Comparison of ENCODE assay signal across 9 mouse cellular contexts in the genomic region with DNA sequence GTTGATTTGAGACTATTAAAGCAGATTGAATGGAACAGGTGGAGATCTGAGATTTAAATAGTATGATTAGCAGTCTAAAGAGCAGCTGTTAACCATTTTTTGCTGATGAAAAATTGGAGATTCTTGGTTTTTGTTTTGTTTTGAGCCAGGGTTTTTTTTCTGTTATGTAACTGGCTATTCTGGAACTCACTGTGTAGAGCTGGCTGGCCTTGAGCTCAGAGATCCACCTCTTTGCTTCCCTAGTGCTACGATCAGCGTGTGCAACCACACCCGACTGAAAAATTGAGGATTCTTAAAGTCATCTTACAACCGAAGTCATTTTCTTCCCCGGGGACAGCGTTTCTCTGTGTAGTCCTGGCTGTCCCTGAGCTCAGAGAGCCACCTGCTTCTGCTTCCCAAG. TPM values are rescaled to one million over a fixed set of nuclear protein-coding genes. Genes with fewer than 3 reads are reported as not detected.
DNase-seq lines count a peak whose midpoint lies in the region; ATAC-seq and TF ChIP-seq lines count a peak whose summit lies in the region.
"Had no signal": no experiment of that assay in that cellular context is flagged by ENCODE, and none has a peak within 500 bp of the region (broad histone marks: within the 10 kb centered on the region; RNA-seq: fewer than 3 reads in every experiment).

No protein-coding gene starts in this region.

- intact Hi-C loops in left cerebral cortex, postnatal 4 days (cut with DNase I) = no loop called here

- ATAC-seq in kidney, postnatal 0 days (replicated peaks; ENCODE audit: low FRiP score, low read depth) = no peak
- no peak for ATAC-seq in embryonic facial prominence, embryonic 12.5 days (ENCODE audit: insufficient number of reproducible peaks, insufficient read depth, low FRiP score, low TSS enrichment)
- ATAC-seq in midbrain, embryonic 14.5 days (ENCODE audit: low FRiP score, low TSS enrichment) = no peak

- H3K4me1 ChIP-seq in kidney, postnatal 0 days (replicated peaks; ENCODE audit: insufficient read depth, low read length) = no peaks in the 10 kb centered on the region
- H3K4me1 ChIP-seq in embryonic facial prominence, embryonic 12.5 days = peaks cover 19% of the 10 kb centered on the region
- H3K4me1 ChIP-seq in midbrain, embryonic 14.5 days (ENCODE audit: control insufficient read depth, insufficient read depth, low read length) = no peaks in the 10 kb centered on the region; the same call in 1 of the 2 replicates

- H3K4me3 ChIP-seq in kidney, postnatal 0 days (replicated peaks; ENCODE audit: low read depth, low read length) = peak overlapping the region; percentile 40; the same call in 1 of the 2 replicates
- H3K4me3 ChIP-seq in embryonic facial prominence, embryonic 12.5 days = peak overlapping the region; percentile 60
- H3K4me3 ChIP-seq in midbrain, embryonic 14.5 days (replicated peaks; ENCODE audit: low read depth, low read length) = peak overlapping the region; percentile 43; the same call in 1 of the 2 replicates

- no peak for TF ChIP-seq CTCF in kidney, postnatal 0 days (IDR thresholded peaks at IDR 0.05; ENCODE audit: low read depth)

- no peak overlapping the region for H3K27ac ChIP-seq in kidney, postnatal 0 days
- H3K27ac ChIP-seq in embryonic facial prominence, embryonic 12.5 days = no peak overlapping the region
- no peak overlapping the region for H3K27ac ChIP-seq in midbrain, embryonic 14.5 days (replicated peaks; ENCODE audit: low read depth, low read length)

- no peak for DNase-seq in kidney, postnatal 0 days (ENCODE audit: low spot score)
- DNase-seq in kidney, postnatal 10 days = no peak
- peak; percentile 32 for DNase-seq in induced T-regulatory cell, adult 2 months (ENCODE audit: low read depth)
- no peak for DNase-seq in midbrain, embryonic 14.5 days
- DNase-seq in cerebellum, postnatal 36 days = no peak
- no peak for DNase-seq in left cerebral cortex, postnatal 4 days
- no peak for DNase-seq in retina, postnatal 1 day
- DNase-seq: thymus, postnatal 14 days had no signal

- H3K9ac ChIP-seq in kidney, postnatal 0 days (ENCODE audit: low read depth, low read length) = no peak overlapping the region
- H3K9ac ChIP-seq in embryonic facial prominence, embryonic 12.5 days = peak overlapping the region; percentile 67
- H3K9ac ChIP-seq in midbrain, embryonic 14.5 days (replicated peaks; ENCODE audit: low read length) = no peak overlapping the region

- no peaks in the 10 kb centered on the region for H3K9me3 ChIP-seq in kidney, postnatal 0 days (replicated peaks; ENCODE audit: low read length)
- no peaks in the 10 kb centered on the region for H3K9me3 ChIP-seq in embryonic facial prominence, embryonic 12.5 days
- H3K9me3 ChIP-seq in midbrain, embryonic 14.5 days (ENCODE audit: control insufficient read depth, low read length) = no peaks in the 10 kb centered on the region

- no peaks in the 10 kb centered on the region for H3K36me3 ChIP-seq in kidney, postnatal 0 days (ENCODE audit: insufficient read depth, low read length)
- no peaks in the 10 kb centered on the region for H3K36me3 ChIP-seq in embryonic facial prominence, embryonic 12.5 days
- H3K36me3 ChIP-seq in midbrain, embryonic 14.5 days (ENCODE audit: control insufficient read depth, insufficient read depth, low read length) = peaks cover 10% of the 10 kb centered on the region; the same call in 1 of the 2 replicates

- H3K4me2 ChIP-seq in kidney, postnatal 0 days (ENCODE audit: low read length) = peak overlapping the region; percentile 77
- peak overlapping the region; percentile 90 for H3K4me2 ChIP-seq in embryonic facial prominence, embryonic 12.5 days (replicated peaks)
- peak overlapping the region; percentile 91 for H3K4me2 ChIP-seq in midbrain, embryonic 14.5 days (ENCODE audit: low read length)

- 59% methylated on average over 6 of the region's 6 CpGs for WGBS in kidney, postnatal 0 days
- WGBS in embryonic facial prominence, embryonic 12.5 days = 75% methylated on average over 6 of the region's 6 CpGs
- WGBS in midbrain, embryonic 14.5 days = 79% methylated on average over 6 of the region's 6 CpGs

- no peaks in the 10 kb centered on the region for H3K27me3 ChIP-seq in kidney, postnatal 0 days (ENCODE audit: insufficient read depth, low read length)
- H3K27me3 ChIP-seq in embryonic facial prominence, embryonic 12.5 days = no peaks in the 10 kb centered on the region
- H3K27me3 ChIP-seq in midbrain, embryonic 14.5 days (ENCODE audit: control insufficient read depth, insufficient read depth, low read length) = no peaks in the 10 kb centered on the region

RNA-seq across cellular contexts. Expression of a gene that starts 0.9 kb away (rescaled TPM):
- 5.2 and 7.0 TPM in 2 replicates for polyA plus RNA-seq in kidney, postnatal 0 days (2015; fragmentation: Nextera tagmentation; extraction: Ambion mirVana)
- 11.6 and 13.1 TPM in 2 replicates for polyA plus RNA-seq in embryonic facial prominence, embryonic 12.5 days (2016; fragmentation: Nextera tagmentation; extraction: Ambion mirVana)
- polyA plus RNA-seq in midbrain, embryonic 14.5 days (2014; fragmentation: Nextera tagmentation; extraction: Ambion mirVana) = 0.78 and 1.6 TPM in 2 replicates
- total RNA-seq in left cerebral cortex, postnatal 4 days (2021) = 1 to 10 TPM; 1.4 to 1.8 TPM

RNA-seq across cellular contexts. Expression of a gene that starts 15.2 kb away (rescaled TPM):
- 5.4 and 5.7 TPM in 2 replicates for polyA plus RNA-seq in kidney, postnatal 0 days (2015; fragmentation: Nextera tagmentation; extraction: Ambion mirVana)
- polyA plus RNA-seq in embryonic facial prominence, embryonic 12.5 days (2016; fragmentation: Nextera tagmentation; extraction: Ambion mirVana) = 3.3 and 3.4 TPM in 2 replicates
- polyA plus RNA-seq in midbrain, embryonic 14.5 days (2014; fragmentation: Nextera tagmentation; extraction: Ambion mirVana) = 6.6 and 14.3 TPM in 2 replicates
- 10 to 100 TPM; 30.7 to 31.7 TPM for total RNA-seq in left cerebral cortex, postnatal 4 days (2021)

RNA-seq across cellular contexts. Expression of a gene that starts 23.5 kb away (rescaled TPM):
- polyA plus RNA-seq in kidney, postnatal 0 days (2015; fragmentation: Nextera tagmentation; extraction: Ambion mirVana) = 137 and 141 TPM in 2 replicates
- polyA plus RNA-seq in embryonic facial prominence, embryonic 12.5 days (2016; fragmentation: Nextera tagmentation; extraction: Ambion mirVana) = 135 and 139 TPM in 2 replicates
- polyA plus RNA-seq in midbrain, embryonic 14.5 days (2014; fragmentation: Nextera tagmentation; extraction: Ambion mirVana) = 181 and 185 TPM in 2 replicates
- 100 to 1,000 TPM in 1 of 2 experiments, 10 to 100 TPM in 1; 99.4 to 102 TPM for total RNA-seq in left cerebral cortex, postnatal 4 days (2021)

RNA-seq across cellular contexts. Expression of a gene that starts 40.2 kb away (rescaled TPM):
- polyA plus RNA-seq in kidney, postnatal 0 days (2015; fragmentation: Nextera tagmentation; extraction: Ambion mirVana) = 13.9 and 27.9 TPM in 2 replicates
- polyA plus RNA-seq in embryonic facial prominence, embryonic 12.5 days (2016; fragmentation: Nextera tagmentation; extraction: Ambion mirVana) = 27.3 and 49.1 TPM in 2 replicates
- polyA plus RNA-seq in midbrain, embryonic 14.5 days (2014; fragmentation: Nextera tagmentation; extraction: Ambion mirVana) = 14.2 and 15.9 TPM in 2 replicates
- total RNA-seq in left cerebral cortex, postnatal 4 days (2021) = 10 to 100 TPM; 30.2 to 30.4 TPM

RNA-seq across cellular contexts. Expression of a gene that starts 43.6 kb away (rescaled TPM):
- 926 and 1,019 TPM in 2 replicates for polyA plus RNA-seq in kidney, postnatal 0 days (2015; fragmentation: Nextera tagmentation; extraction: Ambion mirVana)
- 2,563 and 2,644 TPM in 2 replicates for polyA plus RNA-seq in embryonic facial prominence, embryonic 12.5 days (2016; fragmentation: Nextera tagmentation; extraction: Ambion mirVana)
- 6,974 and 7,359 TPM in 2 replicates for polyA plus RNA-seq in midbrain, embryonic 14.5 days (2014; fragmentation: Nextera tagmentation; extraction: Ambion mirVana)
- 1,000 to 10,000 TPM; 3,425 to 3,590 TPM for total RNA-seq in left cerebral cortex, postnatal 4 days (2021)
